Mouse (Mus musculus): Measurements from ENCODE around the gene Ormdl2. TPM values are rescaled to one million over a fixed set of nuclear protein-coding genes. Genes with fewer than 3 reads are reported as not detected.

The Ormdl2 gene
- polyA plus RNA-seq, 1 experiment from 2014 or later = 59.8 TPM

DNA sequence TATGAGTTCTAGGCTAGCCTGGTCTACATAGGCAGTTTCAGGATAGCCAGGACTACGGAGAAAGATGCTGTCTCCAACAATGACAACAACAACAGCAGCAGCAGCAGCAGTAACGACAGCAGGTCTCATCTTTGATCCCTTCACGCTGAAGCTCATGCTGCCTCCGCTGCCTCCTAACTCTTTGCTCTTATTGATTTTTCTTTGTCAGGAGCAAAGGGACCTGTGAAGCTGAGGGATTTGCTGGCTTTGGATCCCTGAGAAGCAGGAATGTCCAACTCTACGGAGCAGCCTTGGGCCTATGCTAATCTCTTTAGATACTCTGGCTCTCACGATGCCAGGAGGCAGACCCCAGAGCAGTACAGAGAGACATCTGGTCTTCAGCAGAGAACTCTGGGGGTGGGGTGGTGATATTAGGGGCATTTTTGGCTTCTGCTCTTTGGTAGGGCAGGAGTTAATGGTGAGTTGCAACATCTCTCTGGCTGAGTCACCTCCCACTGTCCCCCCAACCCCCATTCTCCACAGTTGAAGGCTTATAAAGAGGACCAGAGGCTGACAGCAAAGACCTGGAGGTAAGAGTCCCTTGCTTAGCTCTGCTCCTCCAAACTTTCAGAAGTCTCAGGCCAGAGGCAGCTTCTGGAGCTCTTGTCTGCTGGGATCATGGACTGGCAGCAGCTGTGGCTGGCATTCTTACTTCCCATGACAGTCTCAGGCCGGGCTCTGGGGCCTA lies 30.9 kb downstream of the Ormdl2 start, which contains the start of gene Mmp19:
Mmp19 (plus strand) TSS at position 513 of the 727 bp plus-strand sequence.
- DNase-seq (ENCODE audit: low spot score) (peak; percentile 58), ATAC-seq (peak; percentile 67)
- H3K9ac ChIP-seq (replicated peaks; ENCODE audit: low read depth) = 0 out of 2 replicates have a peak within 1 kb of the TSS, but pooled peaks have one; percentile 5
- peak within 1 kb of the TSS; percentile 69 for H3K27ac ChIP-seq (ENCODE audit: low read length)
- H3K4me2 ChIP-seq (replicated peaks; ENCODE audit: low read depth, low read length) = peak within 1 kb of the TSS; percentile 42
- no peaks in the 10 kb centered on the region for H3K27me3 ChIP-seq (replicated peaks; ENCODE audit: insufficient read depth, low read length)
- H3K4me1 ChIP-seq (ENCODE audit: insufficient read depth, low read depth, low read length) = no peaks in the 10 kb centered on the region
- H3K36me3 ChIP-seq (ENCODE audit: insufficient read depth, low read length) = no peaks in the 10 kb centered on the region
- peak within 1 kb of the TSS; percentile 27 for H3K4me3 ChIP-seq (ENCODE audit: low read depth, low read length)
- 65% methylated on average over 7 of the region's 7 CpGs for WGBS
- H3K9me3 ChIP-seq (ENCODE audit: low read length) = no peaks in the 10 kb centered on the region
- no peak for TF ChIP-seq CTCF (IDR thresholded peaks at IDR 0.05)

DNA sequence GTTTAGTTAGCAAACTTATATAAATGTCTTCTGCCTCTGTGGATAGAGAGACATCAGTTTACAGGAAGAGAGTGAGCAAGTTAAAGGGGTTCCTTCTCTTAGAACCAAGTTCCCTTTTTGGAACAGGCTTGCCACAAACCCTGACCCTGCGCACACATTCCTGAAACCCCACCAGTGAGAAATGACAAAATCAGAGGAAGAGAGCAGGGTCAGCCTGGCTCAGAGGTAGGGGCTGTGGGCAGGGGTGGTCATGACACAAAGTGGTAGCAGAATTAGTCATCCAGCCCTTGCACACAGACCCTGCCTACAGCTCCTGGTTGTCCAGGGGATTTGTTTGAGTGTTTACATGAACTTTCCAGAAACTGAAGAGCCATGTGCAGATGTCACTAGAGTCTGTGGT lies 41.2 kb downstream of the Ormdl2 start:
- ATAC-seq (peak; percentile 4; the same call in 1 of the 2 replicates), DNase-seq (ENCODE audit: low spot score) (peak; percentile 38)
- 0 out of 2 replicates have a peak, but pooled peaks have one; percentile 15 for TF ChIP-seq EP300 (IDR thresholded peaks at IDR 0.05)
- TF ChIP-seq CTCF (IDR thresholded peaks at IDR 0.05) = no peak
- Histone ChIP-seq H3K27me3 (replicated peaks; ENCODE audit: insufficient read depth, low read length) (no peaks in the 10 kb centered on the region), H3K4me3 (ENCODE audit: low read depth, low read length) (no peak overlapping the region), H3K36me3 (ENCODE audit: insufficient read depth, low read length) (no peaks in the 10 kb centered on the region), H3K9ac (replicated peaks; ENCODE audit: low read depth) (no peak overlapping the region), H3K4me1 (ENCODE audit: insufficient read depth, low read depth, low read length) (peaks cover 7% of the 10 kb centered on the region; the same call in 1 of the 2 replicates), H3K4me2 (replicated peaks; ENCODE audit: low read depth, low read length) (no peak overlapping the region), H3K27ac (ENCODE audit: low read length) (peak overlapping the region; percentile 74), H3K9me3 (ENCODE audit: low read length) (no peaks in the 10 kb centered on the region)
- 85% methylated on average over 1 of the region's 1 CpGs for whole genome bisulfite sequencing

DNA sequence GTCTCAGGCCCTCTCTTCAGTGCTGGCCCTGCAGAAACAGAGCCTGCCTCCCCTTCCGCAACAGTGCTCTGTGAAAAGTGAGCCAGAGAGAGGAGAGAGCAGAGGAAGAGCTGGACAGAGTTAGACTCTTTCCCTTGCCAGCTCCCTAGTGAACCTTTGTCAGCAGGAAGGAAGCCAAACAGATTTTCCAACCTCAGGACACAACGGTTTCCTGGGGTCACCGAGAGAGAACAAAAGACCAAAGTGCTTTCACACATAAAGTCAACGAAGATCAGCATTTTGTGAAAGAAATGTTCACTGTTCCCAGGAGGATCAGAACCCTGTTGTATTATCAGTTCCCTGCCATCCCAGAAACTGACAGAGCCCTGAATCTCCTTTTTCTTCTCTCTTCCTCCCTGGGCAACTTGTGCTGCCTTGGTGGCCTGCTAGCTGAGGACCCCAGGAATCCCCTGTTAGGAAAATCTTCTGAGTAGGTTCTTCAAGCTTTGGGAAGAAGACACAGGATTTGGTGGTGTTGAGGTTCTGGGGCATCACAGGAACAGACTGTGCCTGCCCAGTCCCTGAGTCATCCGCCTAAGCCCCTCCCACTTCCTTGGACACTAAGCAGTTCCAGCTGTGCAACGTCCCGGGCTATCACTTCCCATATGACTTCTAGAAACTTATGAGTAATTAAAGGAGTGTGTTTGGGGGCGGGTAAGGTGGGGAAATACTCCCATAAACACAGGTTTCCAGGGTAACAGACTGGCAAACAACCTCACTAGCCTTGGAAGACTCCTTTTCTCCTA lies 42.2 kb downstream of the Ormdl2 start:
- Histone ChIP-seq H3K36me3 (ENCODE audit: insufficient read depth, low read length) (no peaks in the 10 kb centered on the region), H3K9ac (replicated peaks; ENCODE audit: low read depth) (0 out of 2 replicates have a peak overlapping the region, but pooled peaks have one; percentile 19), H3K4me1 (ENCODE audit: insufficient read depth, low read depth, low read length) (peaks cover 7% of the 10 kb centered on the region; the same call in 1 of the 2 replicates), H3K9me3 (ENCODE audit: low read length) (no peaks in the 10 kb centered on the region), H3K4me3 (ENCODE audit: low read depth, low read length) (no peak overlapping the region), H3K27ac (ENCODE audit: low read length) (peak overlapping the region; percentile 97), H3K27me3 (replicated peaks; ENCODE audit: insufficient read depth, low read length) (no peaks in the 10 kb centered on the region), H3K4me2 (replicated peaks; ENCODE audit: low read depth, low read length) (peak overlapping the region; percentile 19; the same call in 1 of the 2 replicates)
- DNase-seq (ENCODE audit: low spot score) = peak; percentile 98
- TF ChIP-seq EP300 (IDR thresholded peaks at IDR 0.05) = peak; percentile 95
- no peak for TF ChIP-seq CTCF (IDR thresholded peaks at IDR 0.05)
- ATAC-seq = peak; percentile 99
- 12% methylated on average over 8 of the region's 8 CpGs for WGBS

DNA sequence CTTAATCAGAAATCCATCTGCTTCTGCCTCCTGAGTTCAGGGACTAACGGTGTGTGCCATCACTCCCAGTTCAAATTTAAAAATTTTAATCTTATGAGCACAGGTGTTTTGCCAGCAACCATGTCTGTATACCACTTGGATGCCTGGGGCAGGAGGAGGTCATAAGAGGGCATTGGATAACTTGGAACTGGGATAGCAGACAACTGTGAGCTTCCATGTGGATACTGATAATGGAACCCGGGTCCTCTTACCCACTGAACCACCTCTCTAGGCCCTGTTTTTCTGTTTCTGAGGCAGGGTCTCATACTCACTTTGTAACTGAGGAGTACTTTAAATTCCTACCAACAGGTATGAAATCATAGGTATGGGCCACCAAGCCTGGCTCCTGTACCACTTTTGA lies 43.0 kb downstream of the Ormdl2 start:
- Histone ChIP-seq H3K4me1 (ENCODE audit: insufficient read depth, low read depth, low read length) (peaks cover 7% of the 10 kb centered on the region; the same call in 1 of the 2 replicates), H3K27me3 (replicated peaks; ENCODE audit: insufficient read depth, low read length) (no peaks in the 10 kb centered on the region), H3K4me2 (replicated peaks; ENCODE audit: low read depth, low read length) (peak overlapping the region; percentile 19; the same call in 1 of the 2 replicates), H3K27ac (ENCODE audit: low read length) (peak overlapping the region; percentile 97), H3K36me3 (ENCODE audit: insufficient read depth, low read length) (no peaks in the 10 kb centered on the region), H3K9ac (replicated peaks; ENCODE audit: low read depth) (0 out of 2 replicates have a peak overlapping the region, but pooled peaks have one; percentile 19), H3K4me3 (ENCODE audit: low read depth, low read length) (no peak overlapping the region), H3K9me3 (ENCODE audit: low read length) (no peaks in the 10 kb centered on the region)
- TF ChIP-seq EP300 (IDR thresholded peaks at IDR 0.05) = no peak
- TF ChIP-seq CTCF (IDR thresholded peaks at IDR 0.05) = no peak
- 87% methylated on average over 2 of the region's 2 CpGs for WGBS
- ATAC-seq (no peak), DNase-seq (ENCODE audit: low spot score) (no peak)

DNA sequence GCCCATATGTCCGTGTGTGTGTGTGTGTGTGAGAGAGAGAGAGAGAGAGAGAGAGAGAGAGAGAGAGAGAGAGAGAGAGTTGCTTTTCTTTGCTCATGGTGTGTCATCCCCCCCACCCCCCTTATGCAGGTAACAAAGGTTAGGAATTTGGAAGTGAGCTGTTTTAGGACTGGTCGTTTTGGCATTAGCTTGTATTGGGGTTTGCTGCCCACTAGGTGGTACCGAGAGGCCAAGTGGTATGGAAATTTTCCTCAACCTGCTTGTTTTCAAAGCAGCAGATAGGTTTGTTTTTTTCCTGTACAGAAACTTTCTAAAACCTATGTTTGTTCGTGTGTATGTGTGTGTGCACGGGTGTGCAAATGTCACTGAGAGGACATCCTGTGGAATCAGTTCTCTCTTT lies 47.8 kb downstream of the Ormdl2 start:
- peaks cover 4% of the 10 kb centered on the region; the same call in 1 of the 2 replicates for H3K4me1 ChIP-seq (ENCODE audit: insufficient read depth, low read depth, low read length)
- H3K4me3 ChIP-seq (ENCODE audit: low read depth, low read length) = no peak overlapping the region
- no peak overlapping the region for H3K9ac ChIP-seq (replicated peaks; ENCODE audit: low read depth)
- no peaks in the 10 kb centered on the region for H3K36me3 ChIP-seq (ENCODE audit: insufficient read depth, low read length)
- H3K4me2 ChIP-seq (replicated peaks; ENCODE audit: low read depth, low read length) = no peak overlapping the region
- WGBS = 32% methylated on average over 5 of the region's 5 CpGs
- DNase-seq (ENCODE audit: low spot score) (peak; percentile 44), ATAC-seq (no peak)
- H3K27ac ChIP-seq (ENCODE audit: low read length) = no peak overlapping the region
- H3K9me3 ChIP-seq (ENCODE audit: low read length) = no peaks in the 10 kb centered on the region
- TF ChIP-seq CTCF (IDR thresholded peaks at IDR 0.05) = peak; percentile 66
- no peak for TF ChIP-seq EP300 (IDR thresholded peaks at IDR 0.05)
- H3K27me3 ChIP-seq (replicated peaks; ENCODE audit: insufficient read depth, low read length) = no peaks in the 10 kb centered on the region

GRCm38 (mm10) chr10:128772895-128773294 lies 48.5 kb downstream of the Ormdl2 start:
- peak; percentile 61 for TF ChIP-seq CTCF (IDR thresholded peaks at IDR 0.05)
- no peak for TF ChIP-seq EP300 (IDR thresholded peaks at IDR 0.05)
- Histone ChIP-seq H3K9me3 (ENCODE audit: low read length) (no peaks in the 10 kb centered on the region), H3K27me3 (replicated peaks; ENCODE audit: insufficient read depth, low read length) (no peaks in the 10 kb centered on the region), H3K4me3 (ENCODE audit: low read depth, low read length) (no peak overlapping the region), H3K36me3 (ENCODE audit: insufficient read depth, low read length) (no peaks in the 10 kb centered on the region), H3K4me1 (ENCODE audit: insufficient read depth, low read depth, low read length) (no peaks in the 10 kb centered on the region), H3K9ac (replicated peaks; ENCODE audit: low read depth) (no peak overlapping the region), H3K27ac (ENCODE audit: low read length) (no peak overlapping the region), H3K4me2 (replicated peaks; ENCODE audit: low read depth, low read length) (no peak overlapping the region)
- no peak for ATAC-seq
- peak; percentile 33 for DNase-seq (ENCODE audit: low spot score)
- 76% methylated on average over 2 of the region's 2 CpGs for WGBS

Other genes with a start within 250 kb of the Ormdl2 start
- gene Erbb3, start 232.0 kb downstream of the Ormdl2 start, polyA plus RNA-seq (2015; fragmentation: Nextera tagmentation; extraction: Ambion mirVana) = 21.4 and 22.6 TPM in 2 replicates
- gene Rps26, start 194.9 kb downstream of the Ormdl2 start, polyA plus RNA-seq (2015; fragmentation: Nextera tagmentation; extraction: Ambion mirVana) = 459 and 465 TPM in 2 replicates
- 1.3 and 1.5 TPM in 2 replicates for gene Ikzf4, start 175.7 kb downstream of the Ormdl2 start, polyA plus RNA-seq (2015; fragmentation: Nextera tagmentation; extraction: Ambion mirVana)
- gene Suox, start 147.6 kb downstream of the Ormdl2 start, polyA plus RNA-seq (2015; fragmentation: Nextera tagmentation; extraction: Ambion mirVana) = 12.3 and 12.6 TPM in 2 replicates
- 69.1 and 71.8 TPM in 2 replicates for gene Rab5b, start 125.4 kb downstream of the Ormdl2 start, polyA plus RNA-seq (2015; fragmentation: Nextera tagmentation; extraction: Ambion mirVana)
- 1.0 and 1.4 TPM in 2 replicates for gene Pmel, start 117.5 kb downstream of the Ormdl2 start, polyA plus RNA-seq (2015; fragmentation: Nextera tagmentation; extraction: Ambion mirVana)
- gene Cdk2, start 116.6 kb downstream of the Ormdl2 start, polyA plus RNA-seq (2015; fragmentation: Nextera tagmentation; extraction: Ambion mirVana) = 33.9 and 34.7 TPM in 2 replicates
- 16.8 and 17.9 TPM in 2 replicates for gene Dgka, start 76.8 kb downstream of the Ormdl2 start, polyA plus RNA-seq (2015; fragmentation: Nextera tagmentation; extraction: Ambion mirVana)
- 23.4 and 24.9 TPM in 2 replicates for gene Pym1, start 73.8 kb downstream of the Ormdl2 start, polyA plus RNA-seq (2015; fragmentation: Nextera tagmentation; extraction: Ambion mirVana)
- gene Mmp19, start 30.7 kb downstream of the Ormdl2 start, polyA plus RNA-seq (2015; fragmentation: Nextera tagmentation; extraction: Ambion mirVana) = 8.2 and 9.8 TPM in 2 replicates
- gene Dnajc14, start 17.6 kb downstream of the Ormdl2 start, polyA plus RNA-seq (2015; fragmentation: Nextera tagmentation; extraction: Ambion mirVana) = 44.0 and 51.9 TPM in 2 replicates
- 13.6 and 13.8 TPM in 2 replicates for gene Tmem198b, start 17.3 kb downstream of the Ormdl2 start, polyA plus RNA-seq (2015; fragmentation: Nextera tagmentation; extraction: Ambion mirVana)
- 113 and 119 TPM in 2 replicates for gene Sarnp, start 4.3 kb downstream of the Ormdl2 start, polyA plus RNA-seq (2015; fragmentation: Nextera tagmentation; extraction: Ambion mirVana)
- gene Gdf11, start 70.1 kb upstream of the Ormdl2 start, polyA plus RNA-seq (2015; fragmentation: Nextera tagmentation; extraction: Ambion mirVana) = 1.6 and 2.1 TPM in 2 replicates
- gene Cd63, start 79.3 kb upstream of the Ormdl2 start, polyA plus RNA-seq (2015; fragmentation: Nextera tagmentation; extraction: Ambion mirVana) = 761 and 764 TPM in 2 replicates
- 13.2 and 16.7 TPM in 2 replicates for gene Rdh5, start 101.2 kb upstream of the Ormdl2 start, polyA plus RNA-seq (2015; fragmentation: Nextera tagmentation; extraction: Ambion mirVana)
- 228 and 243 TPM in 2 replicates for gene Bloc1s1, start 102.4 kb upstream of the Ormdl2 start, polyA plus RNA-seq (2015; fragmentation: Nextera tagmentation; extraction: Ambion mirVana)
- gene Itga7, start 112.2 kb upstream of the Ormdl2 start, polyA plus RNA-seq (2015; fragmentation: Nextera tagmentation; extraction: Ambion mirVana) = 14.6 and 20.7 TPM in 2 replicates
- gene Mettl7b, start 139.3 kb upstream of the Ormdl2 start, polyA plus RNA-seq (2015; fragmentation: Nextera tagmentation; extraction: Ambion mirVana) = 0.10 and 0.33 TPM in 2 replicates
- not detected in 2 replicates for gene Olfr9, start 167.8 kb upstream of the Ormdl2 start, polyA plus RNA-seq (2015; fragmentation: Nextera tagmentation; extraction: Ambion mirVana)
- gene Olfr763, start 189.1 kb upstream of the Ormdl2 start, polyA plus RNA-seq (2015; fragmentation: Nextera tagmentation; extraction: Ambion mirVana) = not detected in 2 replicates
- not detected in 2 replicates for gene Olfr764-ps1, start 218.3 kb upstream of the Ormdl2 start, polyA plus RNA-seq (2015; fragmentation: Nextera tagmentation; extraction: Ambion mirVana)
- not detected in 2 replicates for gene Olfr765, start 228.4 kb upstream of the Ormdl2 start, polyA plus RNA-seq (2015; fragmentation: Nextera tagmentation; extraction: Ambion mirVana)
- gene Olfr766-ps1, start 247.3 kb upstream of the Ormdl2 start, polyA plus RNA-seq (2015; fragmentation: Nextera tagmentation; extraction: Ambion mirVana) = not detected in 2 replicates

Measured in lung, postnatal 0 days (tissue).